Mouse (Mus musculus): ENCODE measurements around the gene Zfp217. TPM values are rescaled to one million over a fixed set of nuclear protein-coding genes. Genes with fewer than 3 reads are reported as not detected.

The Zfp217 gene
- total and polyA plus RNA-seq, 2 experiments from 2014 or later: 2.1 to 10.1 TPM

DNA sequence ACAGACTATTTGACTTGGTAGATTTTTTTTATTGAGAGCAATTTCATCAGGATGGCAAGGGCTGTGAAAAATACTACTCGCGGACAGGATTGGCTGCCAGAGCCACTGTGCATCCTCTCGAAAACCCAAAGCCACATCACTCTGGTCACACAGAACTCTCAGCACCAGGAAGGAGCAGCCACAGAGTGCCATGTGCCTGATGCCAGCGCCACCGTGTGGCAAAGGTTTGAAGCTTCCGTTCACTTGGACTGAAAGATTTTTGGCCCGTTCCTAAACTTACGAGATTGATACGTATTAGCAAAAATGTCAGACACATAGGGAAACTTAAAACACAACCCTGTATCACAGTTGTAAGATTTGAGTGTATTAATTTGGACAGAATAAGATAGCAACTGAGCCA, 44.1 kb downstream of the Zfp217 start:
- Histone ChIP-seq H3K27ac (ENCODE audit: low read depth) (no peak overlapping the region), H3K36me3 (replicated peaks; ENCODE audit: control insufficient read depth, insufficient read depth, low read length) (peaks cover 17% of the 10 kb centered on the region; the same call in 1 of the 2 replicates), H3K4me2 (ENCODE audit: low read depth, low read length) (no peak overlapping the region), H3K9ac (replicated peaks; ENCODE audit: low read depth, low read length) (no peak overlapping the region), H3K9me3 (replicated peaks; ENCODE audit: control insufficient read depth, low read length) (no peaks in the 10 kb centered on the region), H3K4me1 (ENCODE audit: control insufficient read depth, insufficient read depth) (no peaks in the 10 kb centered on the region), H3K4me3 (ENCODE audit: low read depth, low read length) (no peak overlapping the region), H3K27me3 (ENCODE audit: control insufficient read depth, insufficient read depth, low read length) (no peaks in the 10 kb centered on the region)
- DNase-seq (ENCODE audit: low spot score): no peak
- no peak for TF ChIP-seq EP300 (IDR thresholded peaks at IDR 0.05; ENCODE audit: low read depth)
- peak; percentile 66 for TF ChIP-seq CTCF (IDR thresholded peaks at IDR 0.05; ENCODE audit: low read depth)
- no peak for ATAC-seq (ENCODE audit: insufficient read depth, low read depth)
- WGBS: 49% methylated on average over 9 of the region's 9 CpGs

- no peak for ATAC-seq (ENCODE audit: insufficient read depth, low read depth)
These were observed 44.6 kb downstream of the Zfp217 start for GRCm38 (mm10) chr2:170103341-170103740.

GRCm38 (mm10) chr2:170101932-170102331, 46.0 kb downstream of the Zfp217 start:
- H3K4me2 ChIP-seq (ENCODE audit: low read depth, low read length): no peak overlapping the region
- H3K9ac ChIP-seq (replicated peaks; ENCODE audit: low read depth, low read length): no peak overlapping the region
- 0 out of 2 replicates have a peak, but pooled peaks cover 2% of the 10 kb centered on the region for H3K36me3 ChIP-seq (replicated peaks; ENCODE audit: control insufficient read depth, insufficient read depth, low read length)
- no peaks in the 10 kb centered on the region for H3K9me3 ChIP-seq (replicated peaks; ENCODE audit: control insufficient read depth, low read length)
- H3K27ac ChIP-seq (ENCODE audit: low read depth): no peak overlapping the region
- no peak for ATAC-seq (ENCODE audit: insufficient read depth, low read depth)
- no peaks in the 10 kb centered on the region for H3K4me1 ChIP-seq (ENCODE audit: control insufficient read depth, insufficient read depth)
- H3K27me3 ChIP-seq (ENCODE audit: control insufficient read depth, insufficient read depth, low read length): no peaks in the 10 kb centered on the region
- no peak for TF ChIP-seq EP300 (IDR thresholded peaks at IDR 0.05; ENCODE audit: low read depth)
- TF ChIP-seq CTCF (IDR thresholded peaks at IDR 0.05; ENCODE audit: low read depth): no peak
- no peak overlapping the region for H3K4me3 ChIP-seq (ENCODE audit: low read depth, low read length)
- 69% methylated on average over 7 of the region's 7 CpGs for WGBS
- no peak for DNase-seq (ENCODE audit: low spot score)

More at GRCm38 (mm10) chr2:170103341-170103740, 44.6 kb downstream of the Zfp217 start:
- no peak for DNase-seq (ENCODE audit: low spot score)
- no peaks in the 10 kb centered on the region for H3K9me3 ChIP-seq (replicated peaks; ENCODE audit: control insufficient read depth, low read length)
- TF ChIP-seq EP300 (IDR thresholded peaks at IDR 0.05; ENCODE audit: low read depth): no peak
- TF ChIP-seq CTCF (IDR thresholded peaks at IDR 0.05; ENCODE audit: low read depth): no peak
- no peaks in the 10 kb centered on the region for H3K4me1 ChIP-seq (ENCODE audit: control insufficient read depth, insufficient read depth)
- no peaks in the 10 kb centered on the region for H3K27me3 ChIP-seq (ENCODE audit: control insufficient read depth, insufficient read depth, low read length)
- no peak overlapping the region for H3K27ac ChIP-seq (ENCODE audit: low read depth)
- H3K4me3 ChIP-seq (ENCODE audit: low read depth, low read length): no peak overlapping the region
- no peak overlapping the region for H3K9ac ChIP-seq (replicated peaks; ENCODE audit: low read depth, low read length)
- H3K36me3 ChIP-seq (replicated peaks; ENCODE audit: control insufficient read depth, insufficient read depth, low read length): peaks cover 14% of the 10 kb centered on the region; the same call in 1 of the 2 replicates
- WGBS: 69% methylated on average over 5 of the region's 5 CpGs
- no peak overlapping the region for H3K4me2 ChIP-seq (ENCODE audit: low read depth, low read length)

- Histone ChIP-seq H3K4me2 (ENCODE audit: low read depth, low read length) (peak overlapping the region; percentile 21; the same call in 1 of the 2 replicates), H3K9ac (replicated peaks; ENCODE audit: low read depth, low read length) (no peak overlapping the region)
- DNase-seq (ENCODE audit: low spot score): peak; percentile 72
These were observed 46.8 kb downstream of the Zfp217 start for GRCm38 (mm10) chr2:170101132-170101531.

DNA sequence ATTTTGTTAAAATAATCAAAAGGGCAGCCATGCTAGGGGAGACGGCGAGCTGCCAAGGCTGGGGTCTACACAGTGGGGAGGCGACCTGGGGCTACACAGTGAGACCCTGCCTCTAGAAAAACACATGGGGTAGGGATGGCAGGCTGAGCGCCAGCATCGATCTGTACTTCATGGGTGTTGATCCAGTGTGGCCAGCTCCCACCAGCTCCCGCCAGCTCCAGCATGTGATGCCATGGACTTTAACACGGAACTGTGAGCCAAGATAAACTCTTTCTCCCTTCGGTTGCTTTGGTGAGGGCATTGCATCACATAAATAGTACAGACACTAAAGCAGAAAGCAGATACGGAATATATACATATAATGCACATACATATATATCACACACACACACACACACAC, 53.0 kb downstream of the Zfp217 start:
- no peaks in the 10 kb centered on the region for H3K27me3 ChIP-seq (ENCODE audit: control insufficient read depth, insufficient read depth, low read length)
- no peaks in the 10 kb centered on the region for H3K9me3 ChIP-seq (replicated peaks; ENCODE audit: control insufficient read depth, low read length)
- no peaks in the 10 kb centered on the region for H3K4me1 ChIP-seq (ENCODE audit: control insufficient read depth, insufficient read depth)
- 82% methylated on average over 9 of the region's 9 CpGs for WGBS
- no peak overlapping the region for H3K27ac ChIP-seq (ENCODE audit: low read depth)
- H3K9ac ChIP-seq (replicated peaks; ENCODE audit: low read depth, low read length): no peak overlapping the region
- ATAC-seq (ENCODE audit: insufficient read depth, low read depth) (no peak), DNase-seq (ENCODE audit: low spot score) (no peak)
- TF ChIP-seq CTCF (IDR thresholded peaks at IDR 0.05; ENCODE audit: low read depth) (no peak), EP300 (IDR thresholded peaks at IDR 0.05; ENCODE audit: low read depth) (no peak)
- H3K36me3 ChIP-seq (replicated peaks; ENCODE audit: control insufficient read depth, insufficient read depth, low read length): no peaks in the 10 kb centered on the region
- no peak overlapping the region for H3K4me3 ChIP-seq (ENCODE audit: low read depth, low read length)
- no peak overlapping the region for H3K4me2 ChIP-seq (ENCODE audit: low read depth, low read length)

More at GRCm38 (mm10) chr2:170101132-170101531, 46.8 kb downstream of the Zfp217 start:
- Histone ChIP-seq H3K27me3 (ENCODE audit: control insufficient read depth, insufficient read depth, low read length) (no peaks in the 10 kb centered on the region), H3K27ac (ENCODE audit: low read depth) (no peak overlapping the region), H3K36me3 (replicated peaks; ENCODE audit: control insufficient read depth, insufficient read depth, low read length) (no peaks in the 10 kb centered on the region), H3K9me3 (replicated peaks; ENCODE audit: control insufficient read depth, low read length) (no peaks in the 10 kb centered on the region), H3K4me1 (ENCODE audit: control insufficient read depth, insufficient read depth) (no peaks in the 10 kb centered on the region), H3K4me3 (ENCODE audit: low read depth, low read length) (no peak overlapping the region)
- 5% methylated on average over 12 of the region's 12 CpGs for WGBS
- peak; percentile 98 for TF ChIP-seq CTCF (IDR thresholded peaks at IDR 0.05; ENCODE audit: low read depth)
- no peak for TF ChIP-seq EP300 (IDR thresholded peaks at IDR 0.05; ENCODE audit: low read depth)
- peak; percentile 32; the same call in 1 of the 2 replicates for ATAC-seq (ENCODE audit: insufficient read depth, low read depth)

GRCm38 (mm10) chr2:170094220-170094619, 53.7 kb downstream of the Zfp217 start:
- TF ChIP-seq EP300 (IDR thresholded peaks at IDR 0.05; ENCODE audit: low read depth) (no peak), CTCF (IDR thresholded peaks at IDR 0.05; ENCODE audit: low read depth) (no peak)
- DNase-seq (ENCODE audit: low spot score) (no peak), ATAC-seq (ENCODE audit: insufficient read depth, low read depth) (no peak)
- H3K27me3 ChIP-seq (ENCODE audit: control insufficient read depth, insufficient read depth, low read length): no peaks in the 10 kb centered on the region
- H3K36me3 ChIP-seq (replicated peaks; ENCODE audit: control insufficient read depth, insufficient read depth, low read length): no peaks in the 10 kb centered on the region
- H3K9ac ChIP-seq (replicated peaks; ENCODE audit: low read depth, low read length): no peak overlapping the region
- H3K27ac ChIP-seq (ENCODE audit: low read depth): no peak overlapping the region
- no peaks in the 10 kb centered on the region for H3K9me3 ChIP-seq (replicated peaks; ENCODE audit: control insufficient read depth, low read length)
- no peak overlapping the region for H3K4me3 ChIP-seq (ENCODE audit: low read depth, low read length)
- WGBS: 87% methylated on average over 17 of the region's 17 CpGs
- no peak overlapping the region for H3K4me2 ChIP-seq (ENCODE audit: low read depth, low read length)
- H3K4me1 ChIP-seq (ENCODE audit: control insufficient read depth, insufficient read depth): no peaks in the 10 kb centered on the region

Data from heart, postnatal 0 days (tissue).